Mouse (Mus musculus): ENCODE measurements around the gene Calb2. TPM values are rescaled to one million over a fixed set of nuclear protein-coding genes. Genes with fewer than 3 reads are reported as not detected.
A peak's percentile ranks its signal among the peaks of the same experiment; 100 is the strongest.

Calb2 gene
- 10 to 100 TPM; 28.5 to 45.8 TPM for total RNA-seq (2021)
- long read RNA-seq, transcript Calb2-201 (11 exons, 1,431 nt) = major isoform, 52 of 54 reads
- long read RNA-seq, partial matches to known transcripts = 1 of 54 reads
- long read RNA-seq, other reads (novel, unspliced or antisense) = 1 of 54 reads

DNA sequence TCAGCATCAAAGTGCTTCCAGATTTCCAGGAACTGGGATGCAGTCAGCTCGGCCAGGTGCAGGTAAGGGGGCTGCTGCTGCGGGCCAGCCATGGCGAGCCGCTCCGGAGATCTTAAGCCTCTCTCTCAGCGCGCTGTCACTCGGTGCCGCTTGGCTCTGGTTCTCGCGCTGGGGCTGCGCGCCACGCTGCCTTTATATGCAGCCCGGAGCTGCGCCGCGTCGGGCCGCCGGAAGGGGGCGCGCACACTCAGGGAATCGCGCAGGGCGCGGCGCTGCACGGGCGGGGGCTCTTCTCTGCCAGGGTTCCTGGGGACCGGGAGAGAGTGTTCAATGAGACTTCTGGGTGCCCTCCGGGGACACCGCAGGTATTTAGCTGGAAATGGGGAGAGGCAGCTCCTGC, at the start of gene Calb2:
Gene Calb2 (minus strand): TSS at position 165 of the 400 bp plus-strand sequence.
- DNase-seq (ENCODE audit: low spot score in 2 of 2) = peak; percentile 23 to 71

DNA sequence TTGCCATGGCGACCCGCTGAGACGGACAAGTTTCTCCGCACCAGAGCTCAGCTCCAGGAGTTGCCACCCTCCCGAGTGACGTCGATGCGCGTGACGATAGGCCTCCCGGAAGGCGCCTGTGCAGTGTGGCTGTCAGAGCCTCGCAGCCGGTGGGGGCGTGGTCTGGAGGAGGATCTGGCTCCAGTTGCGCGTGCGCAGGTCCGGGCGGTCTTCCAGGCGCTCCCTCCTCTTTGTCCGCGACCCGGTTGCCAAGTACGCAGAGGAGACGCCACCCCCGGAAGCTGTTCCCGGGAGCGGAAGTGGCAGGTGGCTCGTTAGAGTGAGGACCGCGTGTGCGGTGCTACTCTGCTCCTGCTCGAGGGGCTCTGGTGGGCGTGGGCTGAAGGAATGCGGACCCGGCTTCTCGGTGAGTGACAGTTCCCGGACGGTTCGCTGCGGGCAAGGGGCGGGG, 49.7 kb upstream of the Calb2 start:
- DNase-seq (ENCODE audit: low spot score in 2 of 2) = peak; percentile 100

DNA sequence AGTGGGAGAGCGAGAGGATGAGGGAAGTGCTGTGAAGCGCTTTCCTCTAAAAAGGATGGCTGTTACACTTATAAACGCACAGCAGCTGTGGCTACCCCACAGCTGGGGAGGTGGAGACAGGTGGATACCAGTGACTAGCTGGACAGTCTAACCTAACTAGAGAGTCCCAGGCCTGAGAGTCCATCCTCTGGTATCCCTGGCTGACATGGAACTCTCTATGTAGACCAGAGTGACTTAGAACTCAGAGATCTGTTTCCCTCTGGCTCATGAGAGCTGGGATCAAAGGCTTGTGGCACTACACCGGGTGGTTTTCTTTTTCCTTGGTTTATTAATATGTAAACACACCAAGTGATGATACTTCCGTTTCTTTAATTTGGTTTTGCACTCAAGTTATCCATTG, 49.2 kb upstream of the Calb2 start:
- no peak for DNase-seq (ENCODE audit: low spot score in 2 of 2)

DNA sequence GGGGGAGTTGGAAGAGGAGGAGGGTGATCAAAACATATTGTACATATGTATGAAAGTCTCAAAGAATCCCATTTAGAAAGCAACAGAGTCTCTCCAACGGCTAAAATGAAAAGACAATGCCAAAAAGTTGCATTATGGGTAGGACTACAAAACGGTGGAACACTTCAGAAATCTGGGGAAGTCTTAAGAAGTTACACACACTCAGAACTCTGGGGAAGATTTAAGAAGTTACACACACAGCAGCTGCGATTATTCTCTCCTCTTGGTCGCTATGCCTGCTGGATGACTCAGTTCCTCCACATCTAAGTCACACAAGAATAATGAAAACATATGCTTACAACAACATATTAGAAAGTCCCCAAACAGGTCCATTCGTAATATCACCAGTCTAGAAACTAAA, 48.2 kb upstream of the Calb2 start:
- no peak for DNase-seq (ENCODE audit: low spot score in 2 of 2)

DNA sequence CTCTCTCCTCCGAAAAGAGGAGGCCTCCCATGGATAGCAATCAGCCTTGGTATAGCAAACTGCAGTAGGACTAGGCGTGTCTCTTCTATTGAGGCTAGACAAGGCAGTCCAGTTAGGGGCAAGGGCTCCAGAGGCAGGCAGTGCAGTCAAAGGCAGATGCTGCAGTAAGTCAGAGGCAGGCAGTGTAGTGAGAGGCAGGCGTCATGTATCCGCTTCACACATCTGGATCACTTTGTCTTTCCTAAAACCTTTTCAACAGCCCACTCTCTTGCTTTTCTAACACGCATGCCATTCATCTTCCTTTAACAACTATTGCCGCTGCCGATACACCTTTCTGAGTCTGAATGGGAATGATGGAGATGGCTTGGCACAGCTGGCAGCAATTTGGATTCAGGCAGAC, 47.4 kb upstream of the Calb2 start, which contains the start of gene Cmtr2:
Gene Cmtr2 (plus strand): TSS at position 301 of the 400 bp plus-strand sequence.
- no peak for DNase-seq (ENCODE audit: low spot score in 2 of 2)

DNA sequence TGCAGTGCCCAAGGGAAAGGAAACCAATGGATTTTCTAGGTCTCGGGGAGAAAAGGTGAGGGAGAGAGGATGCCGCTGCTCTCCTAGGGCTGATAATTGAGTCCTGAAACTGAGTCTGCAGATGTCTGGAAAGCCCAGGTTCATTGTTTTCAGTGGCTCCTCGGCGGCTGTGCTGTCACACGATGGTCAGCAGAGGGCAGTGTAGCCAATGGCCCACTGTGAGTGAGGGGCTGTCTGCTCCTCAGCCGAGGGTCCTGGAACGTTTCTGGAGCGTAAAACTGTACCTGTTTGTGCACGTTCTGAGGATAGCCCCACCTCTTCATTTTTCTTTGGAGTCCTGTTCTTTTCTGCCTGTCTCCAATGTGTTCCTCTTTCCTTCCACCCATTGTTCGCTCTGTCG, 33.8 kb upstream of the Calb2 start:
- no peak for DNase-seq (ENCODE audit: low spot score in 2 of 2)

DNA sequence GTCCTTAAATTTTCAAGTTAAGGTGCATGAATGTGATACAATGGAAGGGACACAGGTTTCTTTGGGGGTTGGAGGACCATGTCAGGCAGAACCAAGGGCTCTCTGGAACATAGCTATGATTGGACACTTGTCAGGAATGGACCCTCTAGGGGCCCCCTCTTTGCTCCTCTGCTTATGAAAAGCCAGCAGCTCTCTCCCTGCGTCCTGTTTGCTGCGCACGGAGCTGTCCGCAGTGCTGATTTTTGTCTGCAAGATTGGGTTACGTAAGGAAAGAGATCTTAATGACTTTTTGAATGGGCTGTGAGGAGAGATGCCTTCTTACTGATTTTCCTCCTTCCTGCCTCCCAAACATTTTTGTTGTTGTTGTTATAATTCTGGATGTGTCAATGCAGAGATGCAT, 28.7 kb upstream of the Calb2 start:
- DNase-seq (ENCODE audit: low spot score in 2 of 2) = no peak

DNA sequence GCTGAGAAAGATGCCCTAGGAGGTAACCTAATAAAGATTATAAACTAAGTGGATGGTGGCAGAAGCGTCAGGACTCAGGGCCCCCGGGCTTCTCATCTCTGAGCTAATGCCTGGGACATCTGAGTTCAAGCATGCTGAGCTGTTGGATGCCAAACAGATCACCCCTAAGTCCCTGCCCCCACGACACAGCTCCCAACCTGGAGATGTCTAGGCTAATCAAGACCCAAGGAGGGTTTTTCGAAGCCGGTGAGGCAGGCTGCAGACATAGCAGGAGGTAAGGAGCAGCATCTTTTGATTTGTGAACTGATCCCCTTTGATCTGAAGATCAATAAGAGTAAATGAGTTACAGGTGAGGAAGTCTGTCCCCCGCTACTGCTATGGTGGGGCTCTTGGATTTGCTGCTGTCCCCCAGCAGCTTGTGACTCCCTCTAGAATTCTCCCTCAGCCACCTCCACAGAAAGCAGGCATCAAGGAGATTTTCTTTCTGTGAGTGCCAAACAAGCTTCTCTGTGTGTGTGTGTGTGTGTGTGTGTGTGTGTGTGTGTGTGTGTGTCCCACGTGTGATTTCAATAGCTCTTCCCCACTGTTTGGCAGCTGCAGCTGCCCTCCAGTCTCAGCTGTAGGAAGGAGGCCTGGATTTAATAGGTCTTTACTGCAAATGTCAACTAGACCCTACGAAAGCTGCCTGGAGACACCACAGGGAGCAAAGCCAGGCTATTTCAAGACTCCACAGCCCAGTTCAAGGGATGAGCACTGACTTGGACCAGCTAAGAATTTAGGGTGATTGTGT, 21.1 kb upstream of the Calb2 start:
- DNase-seq (ENCODE audit: low spot score in 2 of 2) = no peak

DNA sequence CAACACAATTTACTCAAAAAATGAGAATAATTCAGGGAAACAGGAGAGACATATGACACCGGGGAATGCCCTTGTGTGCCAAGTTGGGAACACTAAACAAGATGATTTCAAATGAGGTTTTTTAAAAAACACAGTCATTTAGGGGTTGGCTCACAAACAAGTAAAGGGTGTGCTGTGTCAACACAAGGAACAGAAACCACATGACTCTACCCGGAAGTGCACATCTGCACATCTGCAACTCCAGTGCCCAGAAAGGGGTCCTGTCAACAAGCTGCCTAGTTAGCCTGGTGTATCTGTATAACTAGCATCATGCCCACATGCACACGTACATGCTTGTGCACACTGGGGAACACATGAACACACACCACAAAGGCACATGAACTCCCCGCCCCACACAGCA, 17.5 kb upstream of the Calb2 start:
- DNase-seq (ENCODE audit: low spot score in 2 of 2) = no peak

DNA sequence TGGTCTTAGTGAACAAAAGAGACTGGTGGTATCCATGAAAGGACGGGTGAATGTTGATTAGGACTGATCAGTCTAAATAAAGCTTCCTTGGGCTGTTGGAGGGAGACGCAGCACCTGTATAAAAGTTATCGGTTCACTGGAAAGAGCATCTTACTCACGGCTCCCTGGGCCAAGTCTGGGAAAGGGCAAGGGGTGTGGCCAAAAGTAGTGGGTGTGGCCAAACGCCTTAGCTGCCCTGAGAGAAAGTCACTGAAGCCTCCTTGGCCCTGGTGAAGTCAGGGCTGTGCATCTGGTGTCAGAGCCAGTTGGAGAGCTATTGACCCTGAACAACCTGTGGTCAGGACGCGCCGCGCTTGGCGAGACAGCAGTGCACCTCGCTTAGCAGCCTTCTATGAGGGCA, 15.7 kb upstream of the Calb2 start:
- no peak for DNase-seq (ENCODE audit: low spot score in 2 of 2)

DNA sequence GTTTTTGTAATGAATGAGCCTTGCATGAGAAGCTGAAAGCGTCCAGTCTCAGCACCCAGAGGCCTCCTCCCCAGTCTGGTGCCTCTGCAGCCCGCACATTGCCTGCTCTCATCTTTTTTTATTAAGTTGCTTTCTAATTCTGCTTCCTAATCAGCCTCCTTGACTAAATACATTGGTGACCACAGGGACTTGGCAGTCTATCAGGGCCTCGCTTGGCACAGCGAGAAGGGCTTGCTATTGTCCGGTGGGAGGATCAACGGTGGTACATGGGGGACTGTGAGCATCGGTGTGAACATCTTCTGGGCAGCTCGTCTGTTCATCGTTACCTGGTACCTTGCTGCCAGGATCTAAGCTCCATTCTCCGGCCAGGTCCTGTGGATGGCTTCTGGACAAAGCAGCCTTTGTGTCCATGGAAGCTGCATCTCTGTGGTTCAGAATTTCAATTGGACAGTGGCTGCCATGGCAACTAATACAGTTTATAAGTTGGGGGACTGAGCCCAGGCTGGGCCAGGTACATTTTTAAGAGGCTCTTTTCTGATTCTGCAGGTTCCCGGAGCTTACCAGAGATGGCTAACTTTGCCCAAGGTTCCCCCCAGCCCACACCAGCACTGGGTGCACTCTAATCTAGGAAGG, 14.8 kb upstream of the Calb2 start:
- DNase-seq (ENCODE audit: low spot score in 2 of 2) = no peak

DNA sequence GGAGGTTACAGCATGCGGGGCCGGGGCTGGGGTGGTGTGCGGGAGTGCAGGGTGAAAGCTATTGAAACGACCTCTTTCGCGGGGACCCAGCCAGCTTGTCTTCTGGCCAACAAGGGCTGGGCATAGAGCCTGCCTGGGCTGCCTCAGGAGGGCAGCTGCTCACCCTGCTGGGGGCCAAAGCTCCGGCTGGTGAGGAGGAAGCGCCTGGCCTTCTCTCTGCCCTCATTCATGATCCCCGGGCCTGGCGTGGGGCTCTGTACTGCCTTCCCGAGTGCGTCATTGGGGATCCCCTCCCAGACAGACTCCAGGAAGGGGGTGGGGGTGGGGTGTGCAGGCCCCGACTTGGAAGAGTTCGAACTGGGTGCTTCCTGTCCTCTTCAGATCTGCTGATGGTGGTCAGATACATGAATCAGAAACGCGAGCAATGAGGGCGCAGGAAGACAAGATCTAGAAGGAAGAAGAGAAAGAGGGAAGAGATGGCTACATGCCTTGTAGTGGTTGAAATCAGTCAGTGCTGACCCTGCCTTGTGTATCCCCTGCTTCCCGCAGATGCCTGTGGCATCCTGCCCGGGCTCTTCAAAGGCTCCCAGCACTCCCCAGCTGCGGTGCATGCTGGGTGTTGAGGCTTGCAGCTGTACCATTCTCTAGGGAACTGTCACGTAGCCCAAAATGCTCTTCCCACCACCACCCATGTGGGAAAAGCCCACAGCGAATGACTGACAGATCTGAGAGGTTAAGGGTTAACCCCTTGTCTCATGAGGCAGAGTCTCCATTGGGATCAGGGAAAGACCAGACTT, 9.5 kb upstream of the Calb2 start:
- DNase-seq (ENCODE audit: low spot score in 2 of 2) = peak in 1 of 2 experiments; percentile 11

DNA sequence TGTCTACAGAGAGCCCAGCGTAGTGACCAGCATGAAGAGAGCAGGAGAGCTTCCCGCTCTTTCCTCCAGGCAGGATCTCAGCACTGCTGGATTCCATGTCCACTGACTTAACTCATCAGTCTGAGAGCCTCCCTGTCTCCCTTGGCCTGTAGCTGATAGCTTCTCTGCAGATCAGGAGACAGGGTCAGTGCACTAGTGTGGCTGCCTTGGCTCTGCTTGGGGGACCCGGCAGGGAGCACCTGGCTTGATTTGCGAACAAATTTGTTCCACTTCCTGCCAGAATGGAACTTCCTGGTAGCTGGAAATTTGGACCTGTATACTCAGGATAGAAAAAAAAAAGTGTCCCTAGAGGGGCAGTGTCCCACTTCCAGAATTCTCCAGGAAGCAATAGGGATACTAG, 6.8 kb upstream of the Calb2 start:
- DNase-seq (ENCODE audit: low spot score in 2 of 2) = no peak

DNA sequence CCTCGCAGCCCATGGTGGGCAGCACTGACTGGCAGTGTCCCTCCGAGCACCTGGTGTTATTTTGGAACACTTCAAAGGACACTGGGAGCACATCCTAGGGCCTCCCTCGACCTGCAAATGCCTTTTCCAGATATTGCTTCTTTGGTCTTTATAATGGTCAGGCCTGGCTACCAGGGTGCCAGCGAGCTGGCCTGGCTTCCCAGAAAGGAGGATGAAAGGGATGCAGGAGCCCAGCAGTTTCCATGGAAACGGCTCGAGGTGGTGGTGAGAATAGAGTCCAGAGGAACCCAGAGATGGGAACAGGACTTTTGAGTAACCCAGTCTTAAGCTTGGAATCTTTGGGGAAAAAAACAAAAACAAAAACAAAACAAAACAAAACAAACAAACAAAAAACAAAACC, 4.2 kb upstream of the Calb2 start:
- DNase-seq (ENCODE audit: low spot score in 2 of 2) = no peak

DNA sequence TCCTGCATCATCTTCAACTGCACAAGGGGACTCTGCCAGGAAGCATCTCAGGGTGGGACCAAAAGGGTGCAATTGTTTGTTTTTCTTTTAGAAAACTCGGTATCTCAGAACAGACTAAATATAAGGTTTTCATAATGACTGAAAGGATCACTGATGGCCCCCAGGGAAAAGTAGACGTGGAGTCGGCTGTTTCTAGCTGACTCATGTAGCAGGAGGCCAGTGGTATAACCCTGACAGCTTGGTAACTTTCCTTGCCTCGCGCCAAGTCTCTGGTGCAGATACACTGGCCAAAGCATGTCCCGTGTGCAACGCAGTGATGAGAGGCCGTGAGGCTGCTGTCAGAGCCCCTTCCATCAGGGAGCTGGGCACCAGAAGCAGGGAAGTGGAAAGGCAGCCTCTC, 1.7 kb downstream of the Calb2 start:
- no peak for DNase-seq (ENCODE audit: low spot score in 2 of 2)

DNA sequence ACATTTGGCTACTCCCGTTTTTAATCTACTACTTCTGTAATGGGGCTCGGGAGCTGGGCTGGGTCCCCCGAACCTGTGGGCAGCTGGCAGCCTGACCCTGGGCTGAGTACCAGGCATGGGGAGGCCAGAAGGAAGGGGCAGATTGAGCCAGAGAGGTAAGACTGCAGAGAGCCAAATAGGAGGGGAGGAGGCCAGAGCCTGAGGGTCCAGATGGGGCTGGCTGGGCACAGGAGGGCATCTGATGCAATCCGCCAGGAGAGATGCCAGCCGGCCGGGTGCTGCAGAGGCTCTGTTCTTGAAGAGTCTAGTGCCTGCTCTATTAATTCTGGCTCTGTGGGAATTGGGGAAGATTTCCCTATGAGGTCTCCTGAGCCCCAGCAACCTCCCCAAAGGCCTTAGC, 6.0 kb downstream of the Calb2 start:
- no peak for DNase-seq (ENCODE audit: low spot score in 2 of 2)

DNA sequence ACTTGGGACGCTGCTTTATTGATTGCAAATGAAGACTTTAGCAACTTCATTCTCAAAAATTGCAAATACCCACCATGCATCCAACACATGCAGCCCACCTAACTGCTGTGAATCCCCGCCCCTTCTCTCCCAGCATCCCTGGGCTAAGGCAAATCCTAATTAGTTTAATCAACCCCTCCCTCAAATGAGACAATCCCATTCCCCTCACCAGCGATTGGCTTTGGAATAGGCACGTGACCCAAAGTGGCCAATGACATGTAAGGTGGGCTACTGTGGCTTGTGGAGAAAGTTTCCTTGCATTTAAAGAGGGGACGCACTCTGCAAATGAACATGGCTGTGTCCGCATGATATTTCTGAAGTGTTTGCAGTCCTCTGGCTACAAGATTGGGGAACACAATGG, 15.1 kb downstream of the Calb2 start:
- DNase-seq (ENCODE audit: low spot score in 2 of 2) = no peak

DNA sequence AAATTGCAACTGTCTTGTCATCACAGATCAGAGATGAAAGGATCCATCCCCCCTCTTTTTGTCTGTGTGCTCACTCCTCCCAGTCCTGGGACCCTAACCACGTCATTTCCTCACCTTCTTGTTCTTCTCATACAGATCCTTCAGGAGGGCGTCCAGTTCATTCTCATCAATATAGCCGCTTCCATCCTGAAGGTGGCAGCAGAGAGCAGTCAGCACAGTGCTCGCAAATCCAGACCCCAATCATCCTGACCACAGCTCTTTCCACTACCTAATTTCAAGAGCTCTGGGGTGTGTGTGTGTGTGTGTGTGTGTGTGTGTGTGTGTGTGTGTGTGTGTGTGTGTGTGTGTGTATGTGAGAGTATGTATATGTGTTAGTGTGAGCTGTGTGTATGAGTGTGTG, 22.5 kb downstream of the Calb2 start:
- DNase-seq (ENCODE audit: low spot score in 2 of 2) = peak in 1 of 2 experiments; percentile 63

DNA sequence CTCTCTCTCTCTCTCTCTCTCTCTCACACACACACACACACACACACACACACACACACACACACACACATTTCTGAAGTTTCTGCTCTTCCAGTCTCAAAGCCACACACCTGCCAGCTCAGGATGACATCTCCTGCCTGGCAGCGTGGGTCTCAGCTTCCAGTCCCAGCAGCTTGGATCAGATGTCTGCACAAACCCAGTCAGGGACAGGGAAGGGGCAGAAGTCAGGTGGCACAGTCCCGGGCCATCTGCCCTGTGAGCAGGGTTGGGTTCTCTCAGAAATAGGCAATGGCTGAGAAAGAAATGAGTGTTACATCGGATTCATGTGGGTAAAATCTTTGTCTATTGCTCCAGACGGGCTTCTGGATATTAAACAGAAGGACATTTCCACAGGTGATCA, 27.2 kb downstream of the Calb2 start:
- no peak for DNase-seq (ENCODE audit: low spot score in 2 of 2)

DNA sequence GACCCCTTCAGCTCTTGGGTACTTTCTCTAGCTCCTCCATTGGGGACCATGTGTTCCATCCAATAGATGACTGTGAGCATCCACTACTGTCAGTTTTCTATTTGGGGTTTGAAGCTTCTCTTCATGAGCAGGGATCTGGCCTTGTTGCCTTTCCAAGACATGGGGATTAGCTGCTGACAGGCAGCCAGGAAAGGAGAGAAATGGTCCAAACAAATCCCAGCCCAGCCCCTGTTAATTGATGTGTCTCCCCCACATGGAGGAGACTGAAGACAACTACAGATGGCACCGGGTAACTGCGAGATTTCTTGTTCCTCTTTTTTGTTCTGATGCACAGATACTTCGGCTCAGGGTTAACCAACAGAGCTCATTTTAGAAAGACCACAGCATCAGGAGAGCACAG, 27.9 kb downstream of the Calb2 start:
- no peak for DNase-seq (ENCODE audit: low spot score in 2 of 2)

DNA sequence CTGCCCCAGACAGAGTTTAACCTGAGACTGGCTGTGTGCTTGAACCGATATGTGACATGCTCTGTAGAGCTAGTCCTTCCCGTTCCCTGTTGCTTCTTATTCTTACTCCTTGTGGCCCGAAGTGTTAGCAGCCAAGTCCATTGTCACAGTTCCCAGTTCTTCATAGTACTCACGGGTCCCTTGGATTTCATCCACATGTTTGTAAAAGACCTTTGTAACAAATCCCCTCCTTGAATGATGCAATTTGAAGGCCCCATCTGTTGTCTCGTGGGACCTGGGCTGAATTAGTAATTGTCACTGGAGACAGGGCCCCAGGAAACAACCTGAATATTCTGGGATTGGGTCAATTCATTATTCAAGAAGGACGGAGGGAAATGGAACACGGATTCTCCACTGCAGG, 32.5 kb downstream of the Calb2 start:
- no peak for DNase-seq (ENCODE audit: low spot score in 2 of 2)

DNA sequence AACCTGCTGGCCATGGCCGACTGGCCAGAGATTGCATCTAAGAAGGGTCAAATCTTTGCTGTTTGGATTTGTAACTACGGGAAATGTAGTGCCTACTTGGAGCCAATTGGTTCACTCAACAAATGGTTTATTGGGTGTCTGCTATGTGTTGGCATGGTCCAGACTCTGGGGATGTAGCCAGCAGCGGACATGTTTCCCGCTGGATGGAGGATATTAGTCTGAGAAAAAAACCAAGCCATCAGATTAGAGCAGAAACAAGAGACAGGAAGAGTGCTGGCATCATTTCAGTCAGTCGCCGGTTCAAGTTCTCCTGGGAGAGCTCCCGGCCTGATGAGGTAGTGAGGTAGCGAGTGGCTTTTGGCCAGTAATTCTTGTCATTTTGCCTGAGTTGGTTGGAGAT, 33.8 kb downstream of the Calb2 start:
- no peak for DNase-seq (ENCODE audit: low spot score in 2 of 2)
